Mouse (Mus musculus) midbrain, embryonic 11.5 days (tissue): ENCODE results near the gene Myd88. TPM values are rescaled to one million over a fixed set of nuclear protein-coding genes. Genes with fewer than 3 reads are reported as not detected.
A peak's percentile ranks its signal among the peaks of the same experiment; 100 is the strongest.

Experiments
- ATAC-seq: fragments of 200-750 bp; cut with Nextera tagmentation; 2 replicates; pipeline ENCODE4 v1.8.0; 2017; ENCODE audit warnings: moderate TSS enrichment, moderate library complexity; ENCODE audit not compliant: low FRiP score
- DNase-seq: peaks from one replicate; pipeline ENCODE4 v3.0.0; 2015; ENCODE audit warnings: low spot score; ENCODE audit errors: missing footprints
- H3K27ac ChIP-seq: fragments of 300-500 bp; sonication (generic); 2 replicates; pipeline ENCODE4 v1.5.1; 2014; ENCODE audit warnings: low read depth, low read length
- H3K27me3 ChIP-seq: fragments of 300-500 bp; sonication (generic); 2 replicates; pipeline ENCODE4 v1.6.1; 2014; ENCODE audit warnings: mild to moderate bottlenecking, low read length, moderate library complexity, mixed read lengths; ENCODE audit not compliant: control insufficient read depth, insufficient read depth
- H3K36me3 ChIP-seq: fragments of 300-500 bp; sonication (generic); 2 replicates; pipeline ENCODE4 v1.6.1; 2014; ENCODE audit warnings: mild to moderate bottlenecking, low read length, moderate library complexity, mixed read lengths; ENCODE audit not compliant: control insufficient read depth, insufficient read depth
- H3K4me1 ChIP-seq: fragments of 300-500 bp; sonication (generic); 2 replicates; pipeline ENCODE4 v1.6.1; 2014; ENCODE audit warnings: low read length; ENCODE audit not compliant: control insufficient read depth, insufficient read depth
- H3K4me2 ChIP-seq: fragments of 300-500 bp; sonication (generic); 2 replicates; pipeline ENCODE4 v1.6.1; 2014; ENCODE audit warnings: mild to moderate bottlenecking, moderate library complexity
- H3K4me3 ChIP-seq: fragments of 300-500 bp; sonication (generic); 2 replicates; pipeline ENCODE4 v1.5.1; 2014; ENCODE audit warnings: low read depth, low read length
- H3K9ac ChIP-seq: fragments of 300-500 bp; sonication (generic); 2 replicates; pipeline ENCODE4 v1.6.1; 2014; ENCODE audit warnings: low read length
- H3K9me3 ChIP-seq: fragments of 300-500 bp; sonication (generic); 2 replicates; pipeline ENCODE4 v1.6.1; 2016; ENCODE audit warnings: low read length; ENCODE audit not compliant: control insufficient read depth
- WGBS: fragments of 180-500 bp; shearing (Covaris S2); extraction: QIAGEN DNeasy Blood & Tissue Kit; methylation state at CpG from one replicate; pipeline ENCODE4 v1.1.7; 2014; 5-methylcytosine and 5-hydroxymethylcytosine counted together
- polyA plus RNA-seq: library from polyadenylated mRNA; unstranded; fragments of >200 nt; fragmentation: Nextera tagmentation; extraction: Ambion mirVana; gene quantifications from 2 replicates; pipeline ENCODE4 v1.2.1, GENCODE M21; 2014

Myd88 gene
- polyA plus RNA-seq, 1 experiment from 2014 or later = 7.6 TPM

- no peak for ATAC-seq
These were observed 9.9 kb upstream of the Myd88 start for GRCm38 (mm10) chr9:119350947-119351705.

DNA sequence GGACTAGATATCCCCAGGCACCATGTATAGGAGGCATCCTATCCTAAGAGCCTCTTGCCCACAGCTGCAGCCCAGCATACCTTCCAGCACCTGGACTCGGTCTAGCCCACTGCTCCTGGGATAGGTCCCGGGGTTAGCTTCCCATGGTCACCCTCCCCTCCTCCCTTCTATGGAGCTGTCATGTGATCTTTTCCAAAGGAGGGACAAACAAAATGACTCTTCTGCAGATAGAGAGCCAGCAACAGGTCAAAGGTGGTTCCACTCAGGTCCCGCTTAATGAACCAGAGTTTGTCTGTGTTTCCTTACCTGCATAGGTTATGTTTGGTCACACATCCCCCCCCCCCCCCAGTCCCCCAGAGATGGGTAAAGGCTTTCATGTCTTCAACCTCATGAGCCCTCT is 9.3 kb upstream of the Myd88 start:
- H3K9me3 ChIP-seq = no peaks in the 10 kb centered on the region
- no peak overlapping the region for H3K9ac ChIP-seq
- no peaks in the 10 kb centered on the region for H3K4me1 ChIP-seq
- no peaks in the 10 kb centered on the region for H3K27me3 ChIP-seq
- ATAC-seq = no peak
- WGBS = 98% methylated on average over 3 of the region's 3 CpGs
- peak; percentile 70 for DNase-seq
- H3K27ac ChIP-seq = no peak overlapping the region
- H3K4me2 ChIP-seq = no peak overlapping the region
- H3K36me3 ChIP-seq = peaks cover 11% of the 10 kb centered on the region
- no peak overlapping the region for H3K4me3 ChIP-seq

More at GRCm38 (mm10) chr9:119350947-119351705, 9.9 kb upstream of the Myd88 start:
- no peaks in the 10 kb centered on the region for H3K27me3 ChIP-seq
- 89% methylated on average over 10 of the region's 10 CpGs for WGBS
- DNase-seq = peak; percentile 51
- no peak overlapping the region for H3K4me2 ChIP-seq
- no peak overlapping the region for H3K9ac ChIP-seq
- H3K9me3 ChIP-seq = no peaks in the 10 kb centered on the region
- no peaks in the 10 kb centered on the region for H3K4me1 ChIP-seq
- H3K27ac ChIP-seq = no peak overlapping the region
- no peak overlapping the region for H3K4me3 ChIP-seq
- H3K36me3 ChIP-seq = peaks cover 9% of the 10 kb centered on the region

GRCm38 (mm10) chr9:119346376-119346775 is 5.2 kb upstream of the Myd88 start:
- H3K27me3 ChIP-seq = no peaks in the 10 kb centered on the region
- peaks cover 8% of the 10 kb centered on the region for H3K4me1 ChIP-seq
- no peak overlapping the region for H3K4me3 ChIP-seq
- ATAC-seq = no peak
- peaks cover 17% of the 10 kb centered on the region for H3K36me3 ChIP-seq
- H3K9me3 ChIP-seq = no peaks in the 10 kb centered on the region
- no peak overlapping the region for H3K9ac ChIP-seq
- 96% methylated on average over 8 of the region's 8 CpGs for WGBS
- no peak overlapping the region for H3K27ac ChIP-seq
- peak; percentile 60 for DNase-seq
- H3K4me2 ChIP-seq = no peak overlapping the region

DNA sequence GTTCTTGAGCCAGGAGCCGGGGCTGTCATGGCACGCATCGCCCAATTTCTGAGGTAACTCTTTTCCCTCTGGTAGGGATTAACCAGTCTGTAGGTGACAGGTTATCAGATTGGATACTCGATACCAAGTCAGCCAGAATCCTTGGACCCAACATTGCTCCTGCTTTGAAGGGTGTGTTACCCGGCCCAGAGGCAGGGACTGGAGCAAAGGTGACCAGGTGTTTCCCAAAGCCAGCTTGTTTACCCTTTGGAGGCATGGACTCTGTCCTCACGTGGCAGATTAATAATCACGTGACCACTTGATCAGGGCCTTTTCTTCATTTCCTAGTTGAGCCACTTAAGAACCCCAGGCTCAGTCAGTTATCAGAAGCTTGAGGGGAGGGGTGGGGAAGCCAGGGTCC is 1.5 kb upstream of the Myd88 start:
- Histone ChIP-seq H3K4me3 (no peak overlapping the region), H3K9ac (no peak overlapping the region), H3K9me3 (no peaks in the 10 kb centered on the region), H3K4me2 (no peak overlapping the region), H3K27ac (no peak overlapping the region), H3K27me3 (peaks cover 3% of the 10 kb centered on the region; the same call in 1 of the 2 replicates), H3K36me3 (peaks cover 9% of the 10 kb centered on the region), H3K4me1 (peaks cover 11% of the 10 kb centered on the region)
- 88% methylated on average over 7 of the region's 7 CpGs for WGBS
- peak; percentile 69 for DNase-seq
- ATAC-seq = no peak

GRCm38 (mm10) chr9:119340212-119340580 is 1.0 kb downstream of the Myd88 start:
- no peak overlapping the region for H3K27ac ChIP-seq
- H3K9ac ChIP-seq = peak overlapping the region; percentile 57; the same call in 1 of the 2 replicates
- ATAC-seq (no peak), DNase-seq (peak; percentile 90)
- H3K4me3 ChIP-seq = peak overlapping the region; percentile 66
- H3K27me3 ChIP-seq = peaks cover 3% of the 10 kb centered on the region; the same call in 1 of the 2 replicates
- H3K4me2 ChIP-seq = peak overlapping the region; percentile 68
- peaks cover 3% of the 10 kb centered on the region; the same call in 1 of the 2 replicates for H3K36me3 ChIP-seq
- WGBS = 4% methylated on average over 8 of the region's 8 CpGs
- H3K9me3 ChIP-seq = no peaks in the 10 kb centered on the region
- H3K4me1 ChIP-seq = peaks cover 11% of the 10 kb centered on the region

- ATAC-seq = no peak
- H3K27me3 ChIP-seq = peaks cover 3% of the 10 kb centered on the region; the same call in 1 of the 2 replicates
- peaks cover 11% of the 10 kb centered on the region for H3K4me1 ChIP-seq
- H3K27ac ChIP-seq = no peak within 1 kb of the TSS
- WGBS = 3% methylated on average over 43 of the region's 43 CpGs
- peak within 1 kb of the TSS; percentile 66 for H3K4me3 ChIP-seq
- peak within 1 kb of the TSS; percentile 68 for H3K4me2 ChIP-seq
- no peaks in the 10 kb centered on the region for H3K9me3 ChIP-seq
- DNase-seq = peak; percentile 93
- 0 out of 2 replicates have a peak, but pooled peaks cover 2% of the 10 kb centered on the region for H3K36me3 ChIP-seq
- H3K9ac ChIP-seq = peak within 1 kb of the TSS; percentile 57
These were observed 1.5 kb downstream of the Myd88 start, which contains the start of gene Acaa1a for GRCm38 (mm10) chr9:119339558-119340211. Gene Acaa1a (plus strand): TSS chr9:119339676.

GRCm38 (mm10) chr9:119339106-119339505 is 2.1 kb downstream of the Myd88 start:
- Histone ChIP-seq H3K27me3 (peaks cover 3% of the 10 kb centered on the region; the same call in 1 of the 2 replicates), H3K9me3 (no peaks in the 10 kb centered on the region), H3K4me3 (peak overlapping the region; percentile 66; the same call in 1 of the 2 replicates), H3K27ac (no peak overlapping the region), H3K4me2 (peak overlapping the region; percentile 68; the same call in 1 of the 2 replicates), H3K9ac (no peak overlapping the region; the same call in 1 of the 2 replicates), H3K36me3 (0 out of 2 replicates have a peak, but pooled peaks cover 2% of the 10 kb centered on the region), H3K4me1 (peaks cover 11% of the 10 kb centered on the region)
- WGBS = 53% methylated on average over 7 of the region's 7 CpGs
- ATAC-seq (no peak), DNase-seq (no peak)

GRCm38 (mm10) chr9:119338350-119338749 is 2.9 kb downstream of the Myd88 start:
- DNase-seq (peak; percentile 59), ATAC-seq (no peak)
- Histone ChIP-seq H3K4me1 (peaks cover 11% of the 10 kb centered on the region), H3K36me3 (no peaks in the 10 kb centered on the region), H3K27ac (no peak overlapping the region), H3K9ac (no peak overlapping the region), H3K27me3 (peaks cover 3% of the 10 kb centered on the region; the same call in 1 of the 2 replicates), H3K4me2 (no peak overlapping the region), H3K4me3 (no peak overlapping the region), H3K9me3 (no peaks in the 10 kb centered on the region)
- WGBS = 96% methylated on average over 3 of the region's 3 CpGs

- H3K4me3 ChIP-seq = no peak overlapping the region
- DNase-seq (peak; percentile 47), ATAC-seq (no peak)
- H3K36me3 ChIP-seq = no peaks in the 10 kb centered on the region
- peaks cover 3% of the 10 kb centered on the region; the same call in 1 of the 2 replicates for H3K27me3 ChIP-seq
- H3K9ac ChIP-seq = no peak overlapping the region
- H3K4me1 ChIP-seq = peaks cover 11% of the 10 kb centered on the region
- H3K9me3 ChIP-seq = no peaks in the 10 kb centered on the region
- H3K27ac ChIP-seq = no peak overlapping the region
- H3K4me2 ChIP-seq = no peak overlapping the region
- 89% methylated on average over 14 of the region's 14 CpGs for WGBS
These were observed 3.4 kb downstream of the Myd88 start for GRCm38 (mm10) chr9:119337842-119338241.
